Mouse (Mus musculus): ENCODE results near the gene Nr2f2.

Gene Nr2f2

GRCm38 (mm10) chr7:70365941-70366807, at the start of gene Nr2f2:
TSS of gene Nr2f2 (minus strand) at chr7:70366735.
- in situ Hi-C loops (cut with MboI) = no loop called here

- in situ Hi-C loops (cut with MboI) = no loop called here
These were observed 47.9 kb upstream of the Nr2f2 start for GRCm38 (mm10) chr7:70414461-70414860.

GRCm38 (mm10) chr7:70413646-70414045, 47.1 kb upstream of the Nr2f2 start:
- in situ Hi-C loops (cut with MboI) = no loop called here

GRCm38 (mm10) chr7:70412900-70413299, 46.4 kb upstream of the Nr2f2 start:
- in situ Hi-C loops (cut with MboI) = no loop called here

- in situ Hi-C loops (cut with MboI) = no loop called here
These were observed 43.8 kb upstream of the Nr2f2 start for GRCm38 (mm10) chr7:70410350-70410749.

- in situ Hi-C loops (cut with MboI) = no loop called here
These were observed 43.4 kb upstream of the Nr2f2 start for GRCm38 (mm10) chr7:70409890-70410289.

GRCm38 (mm10) chr7:70408814-70409213, 42.3 kb upstream of the Nr2f2 start:
- in situ Hi-C loops (cut with MboI) = no loop called here

- in situ Hi-C loops (cut with MboI) = no loop called here
These were observed 40.6 kb upstream of the Nr2f2 start for GRCm38 (mm10) chr7:70407123-70407522.

GRCm38 (mm10) chr7:70406527-70406926, 40.0 kb upstream of the Nr2f2 start:
- in situ Hi-C loops (cut with MboI) = no loop called here

- in situ Hi-C loops (cut with MboI) = no loop called here
These were observed 38.9 kb upstream of the Nr2f2 start for GRCm38 (mm10) chr7:70405466-70405865.

- in situ Hi-C loops (cut with MboI) = no loop called here
These were observed 16.3 kb upstream of the Nr2f2 start for GRCm38 (mm10) chr7:70382828-70383227.

GRCm38 (mm10) chr7:70381409-70382244, 15.1 kb upstream of the Nr2f2 start:
- in situ Hi-C loops (cut with MboI) = no loop called here

GRCm38 (mm10) chr7:70380943-70381342, 14.4 kb upstream of the Nr2f2 start:
- in situ Hi-C loops (cut with MboI) = no loop called here

GRCm38 (mm10) chr7:70380246-70380645, 13.7 kb upstream of the Nr2f2 start:
- in situ Hi-C loops (cut with MboI) = no loop called here

GRCm38 (mm10) chr7:70370552-70371262, 4.2 kb upstream of the Nr2f2 start:
- in situ Hi-C loops (cut with MboI) = no loop called here

GRCm38 (mm10) chr7:70369731-70370551, 3.4 kb upstream of the Nr2f2 start:
- in situ Hi-C loops (cut with MboI) = no loop called here

- in situ Hi-C loops (cut with MboI) = no loop called here
These were observed 2.7 kb upstream of the Nr2f2 start for GRCm38 (mm10) chr7:70369061-70369730.

GRCm38 (mm10) chr7:70368751-70369060, 2.2 kb upstream of the Nr2f2 start:
- in situ Hi-C loops (cut with MboI) = no loop called here

GRCm38 (mm10) chr7:70368268-70368655, 1.7 kb upstream of the Nr2f2 start:
- in situ Hi-C loops (cut with MboI) = no loop called here

- in situ Hi-C loops (cut with MboI) = no loop called here
These were observed 1.2 kb upstream of the Nr2f2 start for GRCm38 (mm10) chr7:70367591-70368267.

- in situ Hi-C loops (cut with MboI) = no loop called here
These were observed 217 bp upstream of the Nr2f2 start for GRCm38 (mm10) chr7:70366808-70367095.
